Mouse (Mus musculus): ENCODE results near the gene Mau2.

DNA sequence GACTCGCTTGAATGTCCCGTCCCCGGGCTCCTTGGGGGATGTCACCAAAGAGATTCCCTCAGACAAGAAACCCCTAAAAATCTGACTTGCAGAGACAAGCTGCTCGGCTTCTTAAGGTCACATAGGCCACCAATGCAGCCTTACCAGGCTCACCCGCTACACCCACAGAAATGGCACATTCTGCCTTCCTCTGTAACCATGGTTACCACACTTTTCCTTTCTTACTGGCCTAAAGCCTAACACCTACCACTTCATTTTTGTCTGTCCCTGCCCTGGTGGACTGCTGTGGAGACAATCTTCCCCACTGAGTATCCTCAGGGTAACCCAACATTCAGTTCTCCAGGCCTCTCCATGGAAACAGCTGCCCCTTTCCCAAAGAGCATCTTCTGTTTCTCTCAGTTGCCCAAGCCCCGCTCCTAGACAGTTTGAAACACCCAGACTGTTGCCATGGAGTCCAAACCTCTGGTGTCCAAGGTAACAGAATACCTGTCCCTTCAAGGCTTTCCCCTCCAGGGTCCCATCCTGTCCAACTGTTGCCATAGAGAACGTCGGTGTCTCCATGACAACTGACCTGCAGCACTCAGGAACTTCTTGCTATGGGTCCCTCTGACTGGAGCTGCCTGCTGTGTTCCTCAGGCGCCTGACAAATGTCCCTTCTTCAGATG lies 46.9 kb upstream of the Mau2 start:
- TF ChIP-seq CTCF (IDR thresholded peaks at IDR 0.05; ENCODE audit: control insufficient read depth, insufficient read depth, insufficient replicate concordance, low read depth, low read length), result no peak
- TF ChIP-seq POLR2A (IDR thresholded peaks at IDR 0.05; ENCODE audit: control insufficient read depth, low read depth, low read length), result no peak
